Mouse (Mus musculus) c-Kit-positive CD71-negative TER-119-negative erythroid progenitor cells, embryonic 14.5 days (primary cell): ENCODE data around the gene Ctxn2.

Experiments used
- DNase-seq: peaks from one replicate; pipeline ENCODE4 v3.0.0-alpha.2; 2013; ENCODE audit warnings: low read depth

Gene Ctxn2

GRCm38 (mm10) chr2:125196771-125197170 lies 60.3 kb downstream of the Ctxn2 start:
- DNase-seq, result no peak
